Mouse (Mus musculus) megakaryocyte, embryonic 14.5 days (primary cell): ENCODE data around the gene Bdh2.

Source experiments
- FLI1 ChIP-seq: IDR thresholded peaks from 2 replicates; pipeline ENCODE4 v1.6.1; 2012; ENCODE audit warnings: low read length, inconsistent platforms, mixed read lengths
- GATA1 ChIP-seq: IDR thresholded peaks from 3 replicates; pipeline ENCODE4 v1.6.1; 2012; ENCODE audit warnings: mixed read lengths, low read length, inconsistent platforms, borderline replicate concordance

DNA sequence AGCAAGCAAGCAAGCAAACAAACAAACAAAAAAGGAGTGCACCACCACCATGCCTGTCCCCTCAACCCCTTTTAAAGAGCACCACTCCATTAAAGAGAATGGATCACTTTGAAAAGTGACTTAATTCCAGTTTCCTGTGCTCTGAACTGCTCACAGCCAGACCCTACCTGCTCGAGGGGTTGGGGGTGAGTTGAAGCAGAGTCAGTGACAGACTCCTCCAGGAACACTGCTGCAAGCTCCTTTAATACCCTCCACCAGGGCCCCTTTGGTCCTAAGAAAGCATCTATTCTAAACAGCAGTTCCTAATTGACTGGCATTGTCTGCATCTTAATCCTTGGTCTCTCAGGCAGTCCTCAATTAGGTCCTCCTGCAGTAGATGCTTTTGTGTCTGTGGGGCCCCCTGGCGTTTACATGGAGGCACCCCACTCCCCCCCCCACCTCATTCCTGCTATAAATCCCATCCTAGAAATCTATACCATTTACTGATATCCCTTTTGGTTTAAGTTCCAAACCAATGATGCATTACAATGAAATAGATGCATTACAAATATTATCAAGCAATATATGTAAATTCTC lies 32.0 kb downstream of the Bdh2 start:
- no peak for TF ChIP-seq FLI1
- no peak for TF ChIP-seq GATA1
